Mouse (Mus musculus): ENCODE data around the gene Eif4e1b. TPM values are rescaled to one million over a fixed set of nuclear protein-coding genes. Genes with fewer than 3 reads are reported as not detected.

Gene Eif4e1b
- polyA plus RNA-seq, 1 experiment = not detected

DNA sequence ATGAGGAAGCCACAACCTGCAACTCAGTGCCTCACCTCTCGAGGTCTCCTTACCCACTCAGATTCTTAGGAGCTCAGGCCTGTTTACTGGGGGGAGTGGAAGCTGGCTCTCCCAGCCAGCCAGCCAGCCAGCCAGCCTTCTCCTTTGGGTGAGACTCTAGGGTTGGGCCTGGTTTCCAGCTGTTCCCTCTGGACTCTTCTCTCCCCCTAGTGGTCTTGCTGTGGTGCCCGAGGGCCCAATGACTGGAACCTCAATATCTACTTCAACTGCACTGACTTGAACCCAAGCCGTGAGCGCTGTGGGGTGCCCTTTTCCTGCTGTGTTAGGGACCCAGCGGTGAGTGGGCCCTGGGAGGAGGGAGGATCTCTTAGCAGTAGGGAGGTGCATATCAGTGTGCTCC is 11.0 kb downstream of the Eif4e1b start:
- Histone ChIP-seq H3K4me3 (replicated peaks; ENCODE audit: extremely low read depth, low read depth, low read length) (no peak overlapping the region), H3K4me1 (ENCODE audit: control insufficient read depth, insufficient read depth, low read length) (peaks cover 8% of the 10 kb centered on the region)
- no peak for DNase-seq
- no peak for TF ChIP-seq POLR2A (IDR thresholded peaks at IDR 0.05; ENCODE audit: borderline replicate concordance, extremely low read depth, low read depth, low read length)
- TF ChIP-seq CTCF (IDR thresholded peaks at IDR 0.05; ENCODE audit: insufficient read depth, low read length) = no peak
- WGBS = 48% methylated on average over 5 of the region's 5 CpGs

DNA sequence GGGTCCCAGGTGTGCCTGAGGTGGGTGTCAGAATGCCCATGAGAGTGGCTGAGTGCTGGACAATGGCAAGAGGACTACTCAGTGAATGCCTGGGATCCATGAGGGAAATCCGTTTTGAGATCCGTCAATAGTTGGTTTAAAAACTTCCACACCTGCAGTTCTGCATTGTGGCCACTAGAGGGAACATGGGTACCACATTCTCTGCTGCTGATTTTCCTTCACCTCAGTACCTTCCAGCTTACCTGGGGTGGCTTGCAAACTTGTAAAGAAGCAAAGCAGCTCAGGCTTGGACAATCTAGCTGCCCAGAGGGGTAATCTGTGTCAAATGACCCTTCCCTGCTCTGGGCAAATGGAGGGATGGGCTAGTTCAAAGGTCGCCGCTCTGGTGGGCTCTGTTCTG is 13.6 kb downstream of the Eif4e1b start:
- peak; percentile 23 for DNase-seq
- H3K4me1 ChIP-seq (ENCODE audit: control insufficient read depth, insufficient read depth, low read length) = no peaks in the 10 kb centered on the region
- H3K4me3 ChIP-seq (replicated peaks; ENCODE audit: extremely low read depth, low read depth, low read length) = no peak overlapping the region
- TF ChIP-seq POLR2A (IDR thresholded peaks at IDR 0.05; ENCODE audit: borderline replicate concordance, extremely low read depth, low read depth, low read length) (no peak), CTCF (IDR thresholded peaks at IDR 0.05; ENCODE audit: insufficient read depth, low read length) (peak; percentile 56)
- WGBS = 44% methylated on average over 4 of the region's 4 CpGs

GRCm38 (mm10) chr13:54797861-54798643 is 14.3 kb downstream of the Eif4e1b start:
- H3K4me3 ChIP-seq (replicated peaks; ENCODE audit: extremely low read depth, low read depth, low read length) = no peak overlapping the region
- DNase-seq = no peak
- no peaks in the 10 kb centered on the region for H3K4me1 ChIP-seq (ENCODE audit: control insufficient read depth, insufficient read depth, low read length)
- no peak for TF ChIP-seq POLR2A (IDR thresholded peaks at IDR 0.05; ENCODE audit: borderline replicate concordance, extremely low read depth, low read depth, low read length)
- no peak for TF ChIP-seq CTCF (IDR thresholded peaks at IDR 0.05; ENCODE audit: insufficient read depth, low read length)
- 78% methylated on average over 16 of the region's 16 CpGs for WGBS

- no peak for TF ChIP-seq CTCF (IDR thresholded peaks at IDR 0.05; ENCODE audit: insufficient read depth, low read length)
- no peak for TF ChIP-seq POLR2A (IDR thresholded peaks at IDR 0.05; ENCODE audit: borderline replicate concordance, extremely low read depth, low read depth, low read length)
These were observed 14.9 kb downstream of the Eif4e1b start for GRCm38 (mm10) chr13:54798740-54799139.

DNA sequence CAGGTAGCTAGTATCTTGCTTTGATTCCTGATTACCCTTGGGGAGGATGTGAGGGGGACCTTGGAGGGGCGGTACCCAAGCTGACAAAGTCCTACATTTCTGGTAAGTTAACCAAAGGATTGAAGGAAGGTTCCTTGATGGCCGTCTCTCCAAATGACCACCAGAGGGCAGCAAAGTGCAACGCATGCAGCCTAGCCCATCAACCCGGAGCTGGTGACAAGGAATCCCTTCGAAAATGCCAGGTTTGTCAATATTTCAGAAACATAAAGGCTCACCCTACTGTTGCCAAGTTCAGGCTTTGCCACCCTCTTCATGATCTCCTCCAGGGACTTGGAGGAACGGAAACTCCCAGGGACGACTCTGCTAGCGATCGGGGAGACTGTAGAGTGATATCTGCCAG is 15.9 kb downstream of the Eif4e1b start:
- TF ChIP-seq CTCF (IDR thresholded peaks at IDR 0.05; ENCODE audit: insufficient read depth, low read length) (peak; percentile 95), POLR2A (IDR thresholded peaks at IDR 0.05; ENCODE audit: borderline replicate concordance, extremely low read depth, low read depth, low read length) (0 out of 2 replicates have a peak, but pooled peaks have one; percentile 11)
- Histone ChIP-seq H3K4me3 (replicated peaks; ENCODE audit: extremely low read depth, low read depth, low read length) (no peak overlapping the region), H3K4me1 (ENCODE audit: control insufficient read depth, insufficient read depth, low read length) (no peaks in the 10 kb centered on the region)
- peak; percentile 61 for DNase-seq
- 13% methylated on average over 9 of the region's 9 CpGs for WGBS

More at GRCm38 (mm10) chr13:54798740-54799139, 14.9 kb downstream of the Eif4e1b start:
- Histone ChIP-seq H3K4me1 (ENCODE audit: control insufficient read depth, insufficient read depth, low read length) (no peaks in the 10 kb centered on the region), H3K4me3 (replicated peaks; ENCODE audit: extremely low read depth, low read depth, low read length) (no peak overlapping the region)
- DNase-seq = no peak
- WGBS = 56% methylated on average over 10 of the region's 10 CpGs

DNA sequence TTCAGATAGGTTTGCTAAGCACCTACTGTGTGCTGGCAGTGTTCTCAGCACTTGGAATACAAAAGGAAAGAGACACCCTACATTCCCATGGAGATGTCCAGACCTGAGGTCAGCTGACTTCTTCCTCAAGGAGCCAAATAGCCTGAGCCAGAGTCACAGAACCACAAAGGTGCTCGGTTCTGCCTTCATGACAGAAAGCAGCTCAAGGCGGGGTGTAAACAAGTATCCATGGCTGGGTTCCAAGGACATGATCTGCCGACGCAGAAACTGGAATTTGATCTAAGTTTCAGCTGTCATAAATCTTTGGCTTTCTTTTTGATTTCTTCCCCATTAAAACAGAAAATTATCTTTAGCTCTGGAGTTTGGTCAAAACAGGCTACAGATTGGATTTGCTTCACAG is 16.4 kb downstream of the Eif4e1b start:
- Histone ChIP-seq H3K4me1 (ENCODE audit: control insufficient read depth, insufficient read depth, low read length) (no peaks in the 10 kb centered on the region), H3K4me3 (replicated peaks; ENCODE audit: extremely low read depth, low read depth, low read length) (no peak overlapping the region)
- WGBS = 47% methylated on average over 4 of the region's 4 CpGs
- DNase-seq = no peak
- no peak for TF ChIP-seq POLR2A (IDR thresholded peaks at IDR 0.05; ENCODE audit: borderline replicate concordance, extremely low read depth, low read depth, low read length)

GRCm38 (mm10) chr13:54803010-54803409 is 19.2 kb downstream of the Eif4e1b start:
- WGBS = 77% methylated on average over 6 of the region's 6 CpGs

GRCm38 (mm10) chr13:54805134-54805838 is 21.5 kb downstream of the Eif4e1b start:
- no peak for DNase-seq
- 45% methylated on average over 21 of the region's 21 CpGs for WGBS
- H3K4me1 ChIP-seq (ENCODE audit: control insufficient read depth, insufficient read depth, low read length) = no peaks in the 10 kb centered on the region
- TF ChIP-seq POLR2A (IDR thresholded peaks at IDR 0.05; ENCODE audit: borderline replicate concordance, extremely low read depth, low read depth, low read length) (no peak), CTCF (IDR thresholded peaks at IDR 0.05; ENCODE audit: insufficient read depth, low read length) (no peak)
- H3K4me3 ChIP-seq (replicated peaks; ENCODE audit: extremely low read depth, low read depth, low read length) = no peak overlapping the region

More at GRCm38 (mm10) chr13:54803010-54803409, 19.2 kb downstream of the Eif4e1b start:
- H3K4me1 ChIP-seq (ENCODE audit: control insufficient read depth, insufficient read depth, low read length) = no peaks in the 10 kb centered on the region
- no peak for TF ChIP-seq POLR2A (IDR thresholded peaks at IDR 0.05; ENCODE audit: borderline replicate concordance, extremely low read depth, low read depth, low read length)
- TF ChIP-seq CTCF (IDR thresholded peaks at IDR 0.05; ENCODE audit: insufficient read depth, low read length) = no peak
- H3K4me3 ChIP-seq (replicated peaks; ENCODE audit: extremely low read depth, low read depth, low read length) = no peak overlapping the region
- DNase-seq = no peak

GRCm38 (mm10) chr13:54806434-54806976 is 22.7 kb downstream of the Eif4e1b start:
- Histone ChIP-seq H3K4me1 (ENCODE audit: control insufficient read depth, insufficient read depth, low read length) (no peaks in the 10 kb centered on the region), H3K4me3 (replicated peaks; ENCODE audit: extremely low read depth, low read depth, low read length) (no peak overlapping the region)
- no peak for DNase-seq
- 52% methylated on average over 13 of the region's 13 CpGs for WGBS
- no peak for TF ChIP-seq CTCF (IDR thresholded peaks at IDR 0.05; ENCODE audit: insufficient read depth, low read length)
- TF ChIP-seq POLR2A (IDR thresholded peaks at IDR 0.05; ENCODE audit: borderline replicate concordance, extremely low read depth, low read depth, low read length) = no peak
